Mouse (Mus musculus): ENCODE measurements around the gene Ltb4r2. TPM values are rescaled to one million over a fixed set of nuclear protein-coding genes. Genes with fewer than 3 reads are reported as not detected.

Ltb4r2 gene
- 0.74 and 0.93 TPM in 2 replicates for polyA plus RNA-seq (2015; fragmentation: Nextera tagmentation; extraction: Ambion mirVana)

DNA sequence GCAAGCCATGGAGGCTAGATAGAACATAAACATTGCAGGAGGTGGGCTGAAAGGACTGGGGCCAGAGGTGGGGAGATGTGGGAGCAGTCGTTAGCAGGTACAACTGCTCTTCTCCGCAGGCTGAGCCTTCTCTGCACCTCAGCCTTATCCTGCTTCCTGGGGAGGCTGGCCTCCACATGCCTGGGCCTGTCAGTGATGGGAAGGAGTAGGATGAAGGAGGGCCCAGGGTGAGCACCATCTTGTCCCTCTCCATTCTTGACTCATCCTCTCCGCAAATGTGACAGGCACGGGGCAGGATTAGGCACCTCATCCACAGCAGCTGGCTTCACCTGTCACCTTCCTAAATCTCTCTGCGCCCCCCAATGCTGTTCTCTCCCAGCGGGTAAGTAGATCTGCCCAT is at the start of gene Ltb4r2:
Gene Ltb4r2, plus strand, starts transcription at position 266 of the 400 bp plus-strand sequence.
- Histone ChIP-seq H3K9me3 (replicated peaks) (no peaks in the 10 kb centered on the region), H3K9ac (peak within 1 kb of the TSS; percentile 42; the same call in 1 of the 2 replicates), H3K27ac (replicated peaks) (peak within 1 kb of the TSS; percentile 70), H3K36me3 (replicated peaks) (peaks cover 7% of the 10 kb centered on the region), H3K27me3 (peaks cover 53% of the 10 kb centered on the region), H3K4me2 (peak within 1 kb of the TSS; percentile 79), H3K4me3 (replicated peaks) (peak within 1 kb of the TSS; percentile 52), H3K4me1 (replicated peaks) (peaks cover 41% of the 10 kb centered on the region)
- no peak for ATAC-seq (ENCODE audit: insufficient read depth)
- 76% methylated on average over 6 of the region's 6 CpGs for WGBS (ENCODE audit: insufficient replicate concordance)

- WGBS (ENCODE audit: insufficient replicate concordance) = 74% methylated on average over 7 of the region's 7 CpGs
- Histone ChIP-seq H3K27me3 (peaks cover 12% of the 10 kb centered on the region; the same call in 1 of the 2 replicates), H3K4me2 (no peak overlapping the region), H3K9ac (no peak overlapping the region), H3K9me3 (replicated peaks) (no peaks in the 10 kb centered on the region), H3K36me3 (replicated peaks) (no peaks in the 10 kb centered on the region), H3K4me1 (replicated peaks) (peaks cover 44% of the 10 kb centered on the region), H3K4me3 (replicated peaks) (no peak overlapping the region), H3K27ac (replicated peaks) (no peak overlapping the region)
- ATAC-seq (ENCODE audit: insufficient read depth) = no peak
These were observed 49.4 kb upstream of the Ltb4r2 start for GRCm38 (mm10) chr14:55711786-55712185.

DNA sequence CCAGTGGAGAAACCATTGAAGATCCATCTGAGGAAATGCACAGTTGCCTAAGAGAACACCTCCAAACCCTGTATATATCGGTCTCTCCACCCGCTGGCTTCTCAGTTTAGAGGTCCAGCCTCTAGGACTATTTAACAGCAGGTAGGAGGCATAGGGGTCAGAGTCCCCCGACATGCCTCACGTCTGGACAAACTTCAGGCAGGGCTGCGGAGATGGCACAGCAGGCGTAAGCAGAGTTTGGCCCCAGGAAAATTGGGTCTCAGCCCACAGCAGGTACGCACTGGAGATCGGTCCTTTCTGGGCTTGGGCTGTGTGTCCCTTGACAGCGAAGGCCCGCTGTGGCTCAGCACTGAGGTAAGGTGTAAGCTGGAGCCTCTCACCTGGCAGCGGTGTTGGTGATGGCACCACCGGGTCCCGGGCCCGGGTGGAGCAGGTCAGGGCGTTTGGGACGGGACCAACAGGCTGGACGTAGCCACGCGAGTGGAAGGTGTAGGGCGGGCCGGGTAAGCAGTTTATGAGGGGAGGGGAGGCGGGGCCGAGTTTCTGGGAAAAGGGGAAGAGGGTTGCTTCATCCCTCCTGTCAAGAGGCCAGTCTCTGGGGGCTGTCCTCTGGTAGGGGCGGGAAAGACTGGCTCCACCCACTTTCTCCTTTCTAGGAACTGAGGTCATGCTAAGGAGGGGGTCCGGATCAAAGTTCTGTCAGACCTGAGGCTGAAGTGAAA is 48.1 kb upstream of the Ltb4r2 start:
- Histone ChIP-seq H3K36me3 (replicated peaks) (peaks cover 1% of the 10 kb centered on the region; the same call in 1 of the 2 replicates), H3K9me3 (replicated peaks) (no peaks in the 10 kb centered on the region), H3K27ac (replicated peaks) (no peak overlapping the region), H3K9ac (peak overlapping the region; percentile 21; the same call in 1 of the 2 replicates), H3K4me2 (peak overlapping the region; percentile 66), H3K4me3 (replicated peaks) (peak overlapping the region; percentile 43), H3K4me1 (replicated peaks) (peaks cover 34% of the 10 kb centered on the region), H3K27me3 (peaks cover 12% of the 10 kb centered on the region; the same call in 1 of the 2 replicates)
- WGBS (ENCODE audit: insufficient replicate concordance) = 12% methylated on average over 25 of the region's 25 CpGs
- ATAC-seq (ENCODE audit: insufficient read depth) = peak; percentile 66

DNA sequence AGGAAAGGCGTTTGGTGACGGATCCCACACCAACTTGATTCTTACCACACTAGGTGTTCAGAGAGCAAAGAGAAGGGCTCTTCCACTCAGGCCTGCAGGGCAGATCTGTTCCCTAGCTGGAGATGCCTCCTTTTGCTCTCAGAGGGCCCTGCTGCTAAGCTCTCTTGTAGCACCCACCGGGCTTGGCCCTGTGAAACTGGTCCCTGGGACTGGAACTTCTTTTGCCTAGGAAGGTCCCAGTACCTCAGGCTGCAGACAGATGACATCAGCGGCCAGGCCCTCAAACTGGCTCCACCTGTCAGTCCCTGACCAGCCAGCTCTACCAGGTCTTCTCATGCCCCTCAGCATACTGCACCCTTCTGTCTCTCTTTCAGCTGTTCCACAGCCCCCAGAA is 47.5 kb upstream of the Ltb4r2 start, which contains the start of gene Tgm1:
Gene Tgm1, minus strand, starts transcription at position 198 of the 394 bp plus-strand sequence.
- H3K4me2 ChIP-seq = peak within 1 kb of the TSS; percentile 66
- peak within 1 kb of the TSS; percentile 21; the same call in 1 of the 2 replicates for H3K9ac ChIP-seq
- H3K4me1 ChIP-seq (replicated peaks) = peaks cover 34% of the 10 kb centered on the region
- H3K27ac ChIP-seq (replicated peaks) = no peak within 1 kb of the TSS
- WGBS (ENCODE audit: insufficient replicate concordance) = 13% methylated on average over 4 of the region's 4 CpGs
- H3K9me3 ChIP-seq (replicated peaks) = no peaks in the 10 kb centered on the region
- ATAC-seq (ENCODE audit: insufficient read depth) = peak; percentile 11; the same call in 1 of the 2 replicates
- peaks cover 7% of the 10 kb centered on the region; the same call in 1 of the 2 replicates for H3K36me3 ChIP-seq (replicated peaks)
- peaks cover 12% of the 10 kb centered on the region; the same call in 1 of the 2 replicates for H3K27me3 ChIP-seq
- H3K4me3 ChIP-seq (replicated peaks) = peak within 1 kb of the TSS; percentile 43

DNA sequence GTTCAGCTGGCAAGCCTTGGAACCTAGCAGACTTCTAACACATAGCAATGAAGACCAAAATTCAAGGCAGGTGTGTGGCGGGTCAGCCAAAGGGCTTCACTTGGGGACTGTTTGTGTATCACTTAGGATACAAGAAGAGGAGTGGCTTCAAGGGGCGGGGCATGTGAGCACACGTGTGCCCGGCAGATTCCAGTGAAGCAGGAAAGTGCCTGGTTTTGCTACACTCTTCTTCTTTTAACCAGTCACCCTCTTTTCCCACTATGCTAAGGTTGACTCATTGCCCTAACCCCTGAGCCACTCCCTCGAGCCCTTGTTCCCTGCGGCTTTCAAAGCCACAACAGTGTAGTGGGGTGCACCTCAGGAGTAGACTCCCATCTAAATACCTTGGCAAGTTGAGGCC is 46.3 kb upstream of the Ltb4r2 start:
- Histone ChIP-seq H3K9ac (no peak overlapping the region), H3K27me3 (peaks cover 12% of the 10 kb centered on the region; the same call in 1 of the 2 replicates), H3K9me3 (replicated peaks) (no peaks in the 10 kb centered on the region), H3K4me1 (replicated peaks) (peaks cover 34% of the 10 kb centered on the region), H3K4me3 (replicated peaks) (no peak overlapping the region), H3K36me3 (replicated peaks) (peaks cover 14% of the 10 kb centered on the region; the same call in 1 of the 2 replicates), H3K27ac (replicated peaks) (no peak overlapping the region), H3K4me2 (no peak overlapping the region)
- ATAC-seq (ENCODE audit: insufficient read depth) = no peak
- 29% methylated on average over 6 of the region's 6 CpGs for WGBS (ENCODE audit: insufficient replicate concordance)

DNA sequence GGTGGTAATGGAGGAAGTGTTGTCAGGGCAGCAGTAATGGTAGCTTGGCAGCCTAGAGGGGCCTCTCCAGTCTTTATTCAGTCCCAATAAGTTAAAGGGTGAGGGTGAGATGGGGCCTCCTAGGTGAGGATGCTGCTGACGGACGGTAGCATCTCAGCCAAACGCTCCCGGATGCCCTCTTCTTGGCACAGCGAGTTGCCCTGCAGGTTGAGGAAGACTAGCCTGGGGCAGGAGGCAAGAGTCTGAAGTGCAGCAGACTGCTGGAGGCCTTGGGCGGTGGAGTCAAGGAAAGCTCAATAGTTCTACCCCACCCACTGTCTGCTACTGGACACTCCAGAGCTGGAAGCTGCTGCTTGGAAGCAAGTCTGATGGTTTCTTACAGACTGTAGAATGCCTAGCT is 45.0 kb upstream of the Ltb4r2 start:
- H3K4me3 ChIP-seq (replicated peaks) = no peak overlapping the region
- peaks cover 14% of the 10 kb centered on the region; the same call in 1 of the 2 replicates for H3K36me3 ChIP-seq (replicated peaks)
- H3K9ac ChIP-seq = no peak overlapping the region
- H3K27ac ChIP-seq (replicated peaks) = no peak overlapping the region
- no peak overlapping the region for H3K4me2 ChIP-seq
- no peak for ATAC-seq (ENCODE audit: insufficient read depth)
- peaks cover 12% of the 10 kb centered on the region; the same call in 1 of the 2 replicates for H3K27me3 ChIP-seq
- H3K4me1 ChIP-seq (replicated peaks) = peaks cover 36% of the 10 kb centered on the region
- WGBS (ENCODE audit: insufficient replicate concordance) = 83% methylated on average over 6 of the region's 6 CpGs
- no peaks in the 10 kb centered on the region for H3K9me3 ChIP-seq (replicated peaks)

GRCm38 (mm10) chr14:55716884-55717283 is 44.3 kb upstream of the Ltb4r2 start:
- no peaks in the 10 kb centered on the region for H3K9me3 ChIP-seq (replicated peaks)
- peaks cover 14% of the 10 kb centered on the region; the same call in 1 of the 2 replicates for H3K36me3 ChIP-seq (replicated peaks)
- H3K4me2 ChIP-seq = no peak overlapping the region
- H3K27ac ChIP-seq (replicated peaks) = no peak overlapping the region
- peaks cover 12% of the 10 kb centered on the region; the same call in 1 of the 2 replicates for H3K27me3 ChIP-seq
- ATAC-seq (ENCODE audit: insufficient read depth) = no peak
- 67% methylated on average over 8 of the region's 8 CpGs for WGBS (ENCODE audit: insufficient replicate concordance)
- H3K4me1 ChIP-seq (replicated peaks) = peaks cover 42% of the 10 kb centered on the region
- no peak overlapping the region for H3K4me3 ChIP-seq (replicated peaks)
- no peak overlapping the region for H3K9ac ChIP-seq

DNA sequence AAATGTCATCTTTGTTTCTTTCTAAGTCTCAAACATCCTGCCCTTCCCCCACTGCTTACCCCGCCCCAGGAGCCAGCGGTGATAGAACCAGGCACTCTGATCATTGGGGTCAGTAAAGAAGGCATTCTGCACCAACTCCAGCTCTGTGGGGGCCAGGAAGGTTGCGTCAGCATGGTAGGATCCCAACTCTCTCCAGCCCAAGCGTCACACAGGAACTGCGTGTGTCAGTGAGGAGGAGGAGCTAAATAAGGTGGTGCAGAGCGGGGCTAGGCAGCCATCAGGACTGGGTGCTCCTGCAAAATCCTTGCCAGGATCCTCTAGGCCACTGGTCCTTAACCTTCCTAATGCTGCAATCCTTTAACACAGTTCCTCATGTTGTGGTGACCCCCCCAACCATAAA is 41.5 kb upstream of the Ltb4r2 start:
- 79% methylated on average over 6 of the region's 6 CpGs for WGBS (ENCODE audit: insufficient replicate concordance)
- no peak overlapping the region for H3K4me3 ChIP-seq (replicated peaks)
- no peak overlapping the region for H3K27ac ChIP-seq (replicated peaks)
- H3K4me2 ChIP-seq = no peak overlapping the region
- ATAC-seq (ENCODE audit: insufficient read depth) = no peak
- H3K27me3 ChIP-seq = no peaks in the 10 kb centered on the region
- H3K36me3 ChIP-seq (replicated peaks) = peaks cover 14% of the 10 kb centered on the region; the same call in 1 of the 2 replicates
- peaks cover 48% of the 10 kb centered on the region for H3K4me1 ChIP-seq (replicated peaks)
- no peak overlapping the region for H3K9ac ChIP-seq
- no peaks in the 10 kb centered on the region for H3K9me3 ChIP-seq (replicated peaks)

GRCm38 (mm10) chr14:55720666-55721065 is 40.6 kb upstream of the Ltb4r2 start:
- Histone ChIP-seq H3K9me3 (replicated peaks) (no peaks in the 10 kb centered on the region), H3K9ac (no peak overlapping the region), H3K4me2 (peak overlapping the region; percentile 87), H3K36me3 (replicated peaks) (peaks cover 14% of the 10 kb centered on the region; the same call in 1 of the 2 replicates), H3K4me1 (replicated peaks) (peaks cover 50% of the 10 kb centered on the region), H3K4me3 (replicated peaks) (peak overlapping the region; percentile 85; the same call in 1 of the 2 replicates), H3K27me3 (no peaks in the 10 kb centered on the region), H3K27ac (replicated peaks) (peak overlapping the region; percentile 87)
- no peak for ATAC-seq (ENCODE audit: insufficient read depth)
- WGBS (ENCODE audit: insufficient replicate concordance) = 91% methylated on average over 12 of the region's 12 CpGs

DNA sequence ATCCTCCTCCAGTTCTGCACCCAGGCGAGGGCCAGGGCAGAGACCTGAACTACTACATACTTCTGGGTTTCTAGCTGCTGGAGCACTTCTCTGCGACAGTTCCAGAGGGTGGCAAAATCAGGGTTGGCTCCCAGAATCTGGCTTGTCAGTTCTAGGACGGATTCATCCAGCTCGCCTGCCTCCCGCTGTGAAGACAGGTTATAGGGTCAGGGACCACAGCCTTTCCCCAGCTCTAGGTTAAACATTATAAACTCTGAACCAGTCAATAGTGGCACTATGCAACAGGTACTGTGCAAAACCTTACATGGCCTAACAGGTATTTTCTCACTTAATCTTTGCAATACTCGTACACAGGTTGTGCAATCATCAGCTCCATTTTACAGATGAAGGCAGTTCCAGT is 40.2 kb upstream of the Ltb4r2 start:
- H3K9ac ChIP-seq = peak overlapping the region; percentile 74; the same call in 1 of the 2 replicates
- H3K4me3 ChIP-seq (replicated peaks) = peak overlapping the region; percentile 85
- no peak for ATAC-seq (ENCODE audit: insufficient read depth)
- peaks cover 50% of the 10 kb centered on the region for H3K4me1 ChIP-seq (replicated peaks)
- H3K4me2 ChIP-seq = peak overlapping the region; percentile 87
- H3K36me3 ChIP-seq (replicated peaks) = peaks cover 14% of the 10 kb centered on the region; the same call in 1 of the 2 replicates
- no peaks in the 10 kb centered on the region for H3K9me3 ChIP-seq (replicated peaks)
- H3K27me3 ChIP-seq = no peaks in the 10 kb centered on the region
- 70% methylated on average over 6 of the region's 6 CpGs for WGBS (ENCODE audit: insufficient replicate concordance)
- H3K27ac ChIP-seq (replicated peaks) = peak overlapping the region; percentile 87

All from liver, embryonic 15.5 days (tissue).